Mouse (Mus musculus): ENCODE data around the gene C130073F10Rik.
A peak's percentile ranks its signal among the peaks of the same experiment; 100 is the strongest.
"Not testable (repeated sequence)": the region's sequence is repeated elsewhere in the genome, so short reads cannot be mapped to it uniquely, and the experiment has no call there.

Gene C130073F10Rik

GRCm38 (mm10) chr4:101893656-101894420 is at the start of gene C130073F10Rik:
Gene C130073F10Rik, minus strand, starts transcription at chr4:101893789.
- DNase-seq, result no peak

- not testable (repeated sequence) for DNase-seq
These were observed 46.5 kb upstream of the C130073F10Rik start, which contains the start of gene Gm12794 for GRCm38 (mm10) chr4:101940107-101940506. Gene Gm12794, plus strand, starts transcription at chr4:101940407.

- not testable (repeated sequence) for DNase-seq
These were observed 15.2 kb upstream of the C130073F10Rik start, which contains the start of gene Gm12800 for GRCm38 (mm10) chr4:101908821-101909220. Gene Gm12800, plus strand, starts transcription at chr4:101909121.

GRCm38 (mm10) chr4:101889377-101889776 is 4.2 kb downstream of the C130073F10Rik start:
- no peak for DNase-seq

GRCm38 (mm10) chr4:101883641-101884040 is 9.9 kb downstream of the C130073F10Rik start:
- DNase-seq, result no peak

GRCm38 (mm10) chr4:101875687-101876086 is 17.9 kb downstream of the C130073F10Rik start:
- DNase-seq, result peak in 1 of 2 experiments; percentile 10

- DNase-seq, result not testable (repeated sequence)
These were observed 21.6 kb downstream of the C130073F10Rik start for GRCm38 (mm10) chr4:101872031-101872430.

GRCm38 (mm10) chr4:101862289-101862688 is 31.3 kb downstream of the C130073F10Rik start:
- DNase-seq, result no peak

GRCm38 (mm10) chr4:101860873-101861272 is 32.7 kb downstream of the C130073F10Rik start:
- DNase-seq, result peak; percentile 19 to 42

- no peak for DNase-seq
These were observed 42.7 kb downstream of the C130073F10Rik start for GRCm38 (mm10) chr4:101850908-101851307.

GRCm38 (mm10) chr4:101843923-101844322 is 49.7 kb downstream of the C130073F10Rik start, which contains the start of gene B020004J07Rik:
Gene B020004J07Rik, minus strand, starts transcription at chr4:101844023.
- DNase-seq, result not testable (repeated sequence)
